Mouse (Mus musculus) heart, embryonic 13.5 days (tissue): ENCODE measurements around the gene Fos. TPM values are rescaled to one million over a fixed set of nuclear protein-coding genes. Genes with fewer than 3 reads are reported as not detected.

Experiments used
- ATAC-seq: fragments of 200-750 bp; cut with Nextera tagmentation; 2 replicates; pipeline ENCODE4 v1.8.0; 2017; ENCODE audit warnings: moderate TSS enrichment; ENCODE audit not compliant: insufficient number of reproducible peaks, low FRiP score, low TSS enrichment; ENCODE audit errors: extremely low read depth
- H3K27ac ChIP-seq: fragments of 300-500 bp; sonication (generic); replicated peaks from 2 replicates; pipeline ENCODE4 v1.5.1; 2015; ENCODE audit warnings: moderate library complexity, mild to moderate bottlenecking, inconsistent platforms
- H3K27me3 ChIP-seq: fragments of 300-500 bp; sonication (generic); replicated peaks from 2 replicates; pipeline ENCODE4 v1.6.1; 2015; ENCODE audit warnings: mild to moderate bottlenecking, inconsistent platforms
- H3K36me3 ChIP-seq: fragments of 300-500 bp; sonication (generic); 2 replicates; pipeline ENCODE4 v1.6.1; 2015; ENCODE audit warnings: mild to moderate bottlenecking, inconsistent platforms
- H3K4me1 ChIP-seq: fragments of 300-500 bp; sonication (generic); 2 replicates; pipeline ENCODE4 v1.6.1; 2015; ENCODE audit warnings: inconsistent platforms
- H3K4me2 ChIP-seq: fragments of 300-500 bp; sonication (generic); 2 replicates; pipeline ENCODE4 v1.6.1; 2015; ENCODE audit warnings: inconsistent platforms, mild to moderate bottlenecking, moderate library complexity
- H3K4me3 ChIP-seq: fragments of 300-500 bp; sonication (generic); 2 replicates; pipeline ENCODE4 v1.5.1; 2015; ENCODE audit warnings: moderate library complexity, mild to moderate bottlenecking, inconsistent platforms
- H3K9ac ChIP-seq: fragments of 300-500 bp; sonication (generic); 2 replicates; pipeline ENCODE4 v1.6.1; 2015; ENCODE audit warnings: inconsistent platforms, mild to moderate bottlenecking, moderate library complexity
- H3K9me3 ChIP-seq: fragments of 300-500 bp; sonication (generic); 2 replicates; pipeline ENCODE4 v1.6.1; 2016; ENCODE audit warnings: inconsistent platforms
- WGBS: fragments of 180-500 bp; shearing (Covaris S2); methylation state at CpG from one replicate; pipeline ENCODE4 v1.1.7; 2015; ENCODE audit warnings: mixed read lengths; 5-methylcytosine and 5-hydroxymethylcytosine counted together
- polyA plus RNA-seq: library from polyadenylated mRNA; unstranded; fragments of >200 nt; fragmentation: Nextera tagmentation; extraction: Ambion mirVana; gene quantifications from 2 replicates; pipeline ENCODE4 v1.2.1, GENCODE M21; 2015

Fos gene
- polyA plus RNA-seq, 1 experiment from 2014 or later, result 5.4 TPM

- peaks cover 45% of the 10 kb centered on the region for H3K4me1 ChIP-seq
- peaks cover 16% of the 10 kb centered on the region for H3K27me3 ChIP-seq
- peaks cover 9% of the 10 kb centered on the region; the same call in 1 of the 2 replicates for H3K36me3 ChIP-seq
- H3K4me3 ChIP-seq, result no peak overlapping the region
- peak overlapping the region; percentile 21 for H3K4me2 ChIP-seq
- no peak overlapping the region for H3K27ac ChIP-seq
- 70% methylated on average over 4 of the region's 4 CpGs for WGBS
- no peak for ATAC-seq
- H3K9me3 ChIP-seq, result no peaks in the 10 kb centered on the region
- no peak overlapping the region for H3K9ac ChIP-seq
Observed at GRCm38 (mm10) chr12:85477219-85477618, 3.5 kb downstream of the Fos start.

- peaks cover 41% of the 10 kb centered on the region for H3K4me1 ChIP-seq
- H3K9me3 ChIP-seq, result no peaks in the 10 kb centered on the region
- ATAC-seq, result no peak
- H3K4me2 ChIP-seq, result no peak overlapping the region
- H3K9ac ChIP-seq, result no peak overlapping the region
- no peak overlapping the region for H3K27ac ChIP-seq
- peaks cover 9% of the 10 kb centered on the region; the same call in 1 of the 2 replicates for H3K36me3 ChIP-seq
- no peak overlapping the region for H3K4me3 ChIP-seq
- 71% methylated on average over 3 of the region's 3 CpGs for WGBS
- H3K27me3 ChIP-seq, result peaks cover 16% of the 10 kb centered on the region
Observed at GRCm38 (mm10) chr12:85477804-85478203, 4.1 kb downstream of the Fos start.

- H3K4me2 ChIP-seq, result no peak overlapping the region
- 70% methylated on average over 7 of the region's 7 CpGs for WGBS
- H3K9ac ChIP-seq, result no peak overlapping the region
- H3K27ac ChIP-seq, result no peak overlapping the region
- H3K36me3 ChIP-seq, result peaks cover 9% of the 10 kb centered on the region; the same call in 1 of the 2 replicates
- H3K4me1 ChIP-seq, result peaks cover 46% of the 10 kb centered on the region
- H3K4me3 ChIP-seq, result no peak overlapping the region
- H3K9me3 ChIP-seq, result no peaks in the 10 kb centered on the region
- H3K27me3 ChIP-seq, result peaks cover 16% of the 10 kb centered on the region
- ATAC-seq, result no peak
Observed at GRCm38 (mm10) chr12:85478696-85479095, 5.0 kb downstream of the Fos start.

GRCm38 (mm10) chr12:85479190-85479589 is 5.5 kb downstream of the Fos start:
- 24% methylated on average over 3 of the region's 3 CpGs for WGBS

GRCm38 (mm10) chr12:85483155-85483554 is 9.5 kb downstream of the Fos start:
- H3K9me3 ChIP-seq, result no peaks in the 10 kb centered on the region
- ATAC-seq, result no peak
- 37% methylated on average over 4 of the region's 4 CpGs for WGBS
- H3K4me2 ChIP-seq, result no peak overlapping the region
- H3K27me3 ChIP-seq, result peaks cover 5% of the 10 kb centered on the region; the same call in 1 of the 2 replicates
- H3K36me3 ChIP-seq, result no peaks in the 10 kb centered on the region
- no peak overlapping the region for H3K4me3 ChIP-seq
- no peak overlapping the region for H3K27ac ChIP-seq
- H3K9ac ChIP-seq, result no peak overlapping the region
- peaks cover 49% of the 10 kb centered on the region for H3K4me1 ChIP-seq

More at GRCm38 (mm10) chr12:85479190-85479589, 5.5 kb downstream of the Fos start:
- no peak for ATAC-seq
- H3K9ac ChIP-seq, result no peak overlapping the region
- H3K36me3 ChIP-seq, result peaks cover 9% of the 10 kb centered on the region; the same call in 1 of the 2 replicates
- H3K4me1 ChIP-seq, result peaks cover 46% of the 10 kb centered on the region
- H3K4me2 ChIP-seq, result no peak overlapping the region
- no peaks in the 10 kb centered on the region for H3K9me3 ChIP-seq
- H3K27me3 ChIP-seq, result peaks cover 16% of the 10 kb centered on the region
- H3K4me3 ChIP-seq, result no peak overlapping the region
- no peak overlapping the region for H3K27ac ChIP-seq

- WGBS, result 73% methylated on average over 2 of the region's 2 CpGs
- H3K9ac ChIP-seq, result no peak overlapping the region
- H3K4me2 ChIP-seq, result peak overlapping the region; percentile 95; the same call in 1 of the 2 replicates
- peaks cover 38% of the 10 kb centered on the region for H3K4me1 ChIP-seq
- no peak overlapping the region for H3K27ac ChIP-seq
- no peaks in the 10 kb centered on the region for H3K36me3 ChIP-seq
- no peak overlapping the region for H3K4me3 ChIP-seq
- no peaks in the 10 kb centered on the region for H3K9me3 ChIP-seq
- peaks cover 5% of the 10 kb centered on the region; the same call in 1 of the 2 replicates for H3K27me3 ChIP-seq
- ATAC-seq, result no peak
Observed at GRCm38 (mm10) chr12:85484655-85485054, 11.0 kb downstream of the Fos start.

GRCm38 (mm10) chr12:85485890-85486765 is 12.4 kb downstream of the Fos start:
- peaks cover 30% of the 10 kb centered on the region for H3K4me1 ChIP-seq
- H3K36me3 ChIP-seq, result no peaks in the 10 kb centered on the region
- H3K4me2 ChIP-seq, result peak overlapping the region; percentile 95
- no peaks in the 10 kb centered on the region for H3K9me3 ChIP-seq
- H3K27ac ChIP-seq, result peak overlapping the region; percentile 85
- WGBS, result under 1% methylated on average over 46 of the region's 52 CpGs
- peak; percentile 94 for ATAC-seq
- H3K9ac ChIP-seq, result peak overlapping the region; percentile 82
- peaks cover 11% of the 10 kb centered on the region for H3K27me3 ChIP-seq
- H3K4me3 ChIP-seq, result peak overlapping the region; percentile 71

- Histone ChIP-seq H3K9me3 (no peaks in the 10 kb centered on the region), H3K4me2 (peak overlapping the region; percentile 95), H3K36me3 (no peaks in the 10 kb centered on the region), H3K9ac (peak overlapping the region; percentile 82), H3K27ac (0 out of 2 replicates have a peak overlapping the region, but pooled peaks have one; percentile 64), H3K27me3 (peaks cover 7% of the 10 kb centered on the region; the same call in 1 of the 2 replicates), H3K4me1 (peaks cover 30% of the 10 kb centered on the region), H3K4me3 (peak overlapping the region; percentile 71)
- WGBS, result 2% methylated on average over 20 of the region's 20 CpGs
- ATAC-seq, result no peak
Observed at GRCm38 (mm10) chr12:85486766-85487069, 13.0 kb downstream of the Fos start.

- WGBS, result 1% methylated on average over 12 of the region's 12 CpGs
- H3K9me3 ChIP-seq, result no peaks in the 10 kb centered on the region
Observed at GRCm38 (mm10) chr12:85487545-85488141, 14.0 kb downstream of the Fos start.

GRCm38 (mm10) chr12:85489232-85489886 is 15.7 kb downstream of the Fos start:
- H3K9ac ChIP-seq, result no peak overlapping the region
- H3K4me3 ChIP-seq, result no peak overlapping the region
- no peaks in the 10 kb centered on the region for H3K9me3 ChIP-seq
- H3K27me3 ChIP-seq, result peaks cover 7% of the 10 kb centered on the region
- WGBS, result 56% methylated on average over 7 of the region's 7 CpGs
- no peaks in the 10 kb centered on the region for H3K36me3 ChIP-seq
- ATAC-seq, result no peak
- H3K4me2 ChIP-seq, result no peak overlapping the region
- H3K4me1 ChIP-seq, result peaks cover 21% of the 10 kb centered on the region
- no peak overlapping the region for H3K27ac ChIP-seq

More at GRCm38 (mm10) chr12:85487545-85488141, 14.0 kb downstream of the Fos start:
- peaks cover 7% of the 10 kb centered on the region; the same call in 1 of the 2 replicates for H3K27me3 ChIP-seq
- peak overlapping the region; percentile 95 for H3K4me2 ChIP-seq
- peak overlapping the region; percentile 82 for H3K9ac ChIP-seq
- H3K4me3 ChIP-seq, result peak overlapping the region; percentile 71
- ATAC-seq, result no peak
- H3K4me1 ChIP-seq, result peaks cover 30% of the 10 kb centered on the region
- H3K27ac ChIP-seq, result peak overlapping the region; percentile 30; the same call in 1 of the 2 replicates
- H3K36me3 ChIP-seq, result no peaks in the 10 kb centered on the region
